Mouse (Mus musculus) heart, embryonic 15.5 days (tissue): Measurements from ENCODE around the gene Ppp1r37. TPM values are rescaled to one million over a fixed set of nuclear protein-coding genes. Genes with fewer than 3 reads are reported as not detected.
A peak's percentile ranks its signal among the peaks of the same experiment; 100 is the strongest.
"Not testable (repeated sequence)": the region's sequence is repeated elsewhere in the genome, so short reads cannot be mapped to it uniquely, and the experiment has no call there.

Experiments
- ATAC-seq: fragments of 200-750 bp; cut with Nextera tagmentation; replicated peaks from 2 replicates; pipeline ENCODE4 v1.8.0; 2017; ENCODE audit warnings: low read depth, moderate TSS enrichment; ENCODE audit not compliant: insufficient number of reproducible peaks, insufficient read depth, low FRiP score
- H3K27ac ChIP-seq: fragments of 300-500 bp; sonication (generic); 2 replicates; pipeline ENCODE4 v1.5.1; 2015; ENCODE audit warnings: mild to moderate bottlenecking, inconsistent platforms
- H3K27me3 ChIP-seq: fragments of 300-500 bp; sonication (generic); 2 replicates; pipeline ENCODE4 v1.6.1; 2015; ENCODE audit warnings: inconsistent platforms
- H3K36me3 ChIP-seq: fragments of 300-500 bp; sonication (generic); 2 replicates; pipeline ENCODE4 v1.6.1; 2015; ENCODE audit warnings: mild to moderate bottlenecking, inconsistent platforms
- H3K4me1 ChIP-seq: fragments of 300-500 bp; sonication (generic); replicated peaks from 2 replicates; pipeline ENCODE4 v1.6.1; 2015; ENCODE audit warnings: inconsistent platforms
- H3K4me2 ChIP-seq: fragments of 300-500 bp; sonication (generic); 2 replicates; pipeline ENCODE4 v1.6.1; 2015; ENCODE audit warnings: inconsistent platforms, mild to moderate bottlenecking, moderate library complexity
- H3K4me3 ChIP-seq: fragments of 300-500 bp; sonication (generic); 2 replicates; pipeline ENCODE4 v1.5.1; 2015; ENCODE audit warnings: mild to moderate bottlenecking, inconsistent platforms
- H3K9ac ChIP-seq: fragments of 300-500 bp; sonication (generic); 2 replicates; pipeline ENCODE4 v1.6.1; 2015; ENCODE audit warnings: mild to moderate bottlenecking, inconsistent platforms
- H3K9me3 ChIP-seq: fragments of 300-500 bp; sonication (generic); replicated peaks from 2 replicates; pipeline ENCODE4 v1.6.1; 2016; ENCODE audit warnings: inconsistent platforms
- WGBS: fragments of 180-500 bp; shearing (Covaris S2); methylation state at CpG from one replicate; pipeline ENCODE4 v1.1.7; 2015; ENCODE audit warnings: mixed read lengths; 5-methylcytosine and 5-hydroxymethylcytosine counted together
- polyA plus RNA-seq: library from polyadenylated mRNA; unstranded; fragments of >200 nt; fragmentation: Nextera tagmentation; extraction: Ambion mirVana; gene quantifications from 2 replicates; pipeline ENCODE4 v1.2.1, GENCODE M21; 2015

Ppp1r37 gene
- polyA plus RNA-seq, 1 experiment from 2014 or later, result 15.8 TPM

- Histone ChIP-seq H3K9ac (no peak overlapping the region), H3K27me3 (no peaks in the 10 kb centered on the region), H3K36me3 (peaks cover 49% of the 10 kb centered on the region), H3K27ac (no peak overlapping the region), H3K4me2 (no peak overlapping the region), H3K4me3 (no peak overlapping the region), H3K4me1 (peaks cover 10% of the 10 kb centered on the region), H3K9me3 (no peaks in the 10 kb centered on the region)
- WGBS, result 87% methylated on average over 14 of the region's 14 CpGs
- no peak for ATAC-seq
Measured at GRCm38 (mm10) chr7:19532240-19532639, 30.6 kb downstream of the Ppp1r37 start.

- Histone ChIP-seq H3K4me2 (no peak overlapping the region), H3K27me3 (no peaks in the 10 kb centered on the region), H3K27ac (no peak overlapping the region), H3K4me1 (no peaks in the 10 kb centered on the region), H3K4me3 (no peak overlapping the region), H3K36me3 (peaks cover 49% of the 10 kb centered on the region), H3K9ac (no peak overlapping the region), H3K9me3 (no peaks in the 10 kb centered on the region)
- ATAC-seq, result no peak
- 76% methylated on average over 10 of the region's 10 CpGs for WGBS
Measured at GRCm38 (mm10) chr7:19531077-19531476, 31.8 kb downstream of the Ppp1r37 start.

- H3K9ac ChIP-seq, result no peak overlapping the region
- H3K27me3 ChIP-seq, result peaks cover 57% of the 10 kb centered on the region
- no peak overlapping the region for H3K27ac ChIP-seq
- H3K4me3 ChIP-seq, result no peak overlapping the region
- peaks cover 3% of the 10 kb centered on the region; the same call in 1 of the 2 replicates for H3K36me3 ChIP-seq
- WGBS, result 69% methylated on average over 2 of the region's 2 CpGs
- ATAC-seq, result no peak
- H3K4me1 ChIP-seq, result peaks cover 24% of the 10 kb centered on the region
- no peaks in the 10 kb centered on the region for H3K9me3 ChIP-seq
- H3K4me2 ChIP-seq, result no peak overlapping the region
Measured at GRCm38 (mm10) chr7:19525105-19525481, 37.8 kb downstream of the Ppp1r37 start.

GRCm38 (mm10) chr7:19524420-19525104 lies 38.3 kb downstream of the Ppp1r37 start:
- peak overlapping the region; percentile 84 for H3K4me2 ChIP-seq
- H3K4me3 ChIP-seq, result peak overlapping the region; percentile 51
- H3K9ac ChIP-seq, result peak overlapping the region; percentile 46; the same call in 1 of the 2 replicates
- H3K9me3 ChIP-seq, result no peaks in the 10 kb centered on the region
- no peak overlapping the region for H3K27ac ChIP-seq
- H3K27me3 ChIP-seq, result peaks cover 62% of the 10 kb centered on the region
- no peaks in the 10 kb centered on the region; the same call in 1 of the 2 replicates for H3K36me3 ChIP-seq
- WGBS, result 11% methylated on average over 24 of the region's 24 CpGs
- peaks cover 29% of the 10 kb centered on the region for H3K4me1 ChIP-seq
- no peak for ATAC-seq

GRCm38 (mm10) chr7:19523757-19524419 lies 39.0 kb downstream of the Ppp1r37 start:
- H3K27ac ChIP-seq, result no peak overlapping the region
- under 1% methylated on average over 64 of the region's 64 CpGs for WGBS
- ATAC-seq, result peak; percentile 45

GRCm38 (mm10) chr7:19523017-19523756 lies 39.7 kb downstream of the Ppp1r37 start:
- Histone ChIP-seq H3K27ac (no peak overlapping the region), H3K9me3 (no peaks in the 10 kb centered on the region), H3K36me3 (no peaks in the 10 kb centered on the region; the same call in 1 of the 2 replicates), H3K27me3 (peaks cover 76% of the 10 kb centered on the region), H3K4me2 (peak overlapping the region; percentile 84), H3K9ac (no peak overlapping the region), H3K4me3 (peak overlapping the region; percentile 51), H3K4me1 (peaks cover 30% of the 10 kb centered on the region)
- 8% methylated on average over 72 of the region's 72 CpGs for WGBS
- 0 out of 2 replicates have a peak, but pooled peaks have one; percentile 9 for ATAC-seq

More at GRCm38 (mm10) chr7:19523757-19524419, 39.0 kb downstream of the Ppp1r37 start:
- Histone ChIP-seq H3K4me1 (peaks cover 30% of the 10 kb centered on the region), H3K4me2 (peak overlapping the region; percentile 84), H3K27me3 (peaks cover 69% of the 10 kb centered on the region), H3K9ac (peak overlapping the region; percentile 46), H3K4me3 (peak overlapping the region; percentile 51), H3K9me3 (no peaks in the 10 kb centered on the region), H3K36me3 (no peaks in the 10 kb centered on the region; the same call in 1 of the 2 replicates)

- WGBS, result 3% methylated on average over 16 of the region's 23 CpGs
- Histone ChIP-seq H3K27ac (no peak overlapping the region), H3K4me1 (peaks cover 38% of the 10 kb centered on the region), H3K9ac (peak overlapping the region; percentile 38; the same call in 1 of the 2 replicates), H3K36me3 (no peaks in the 10 kb centered on the region), H3K4me3 (peak overlapping the region; percentile 36), H3K4me2 (peak overlapping the region; percentile 63), H3K27me3 (peaks cover 86% of the 10 kb centered on the region), H3K9me3 (no peaks in the 10 kb centered on the region)
- ATAC-seq, result no peak
Measured at GRCm38 (mm10) chr7:19520032-19520431, 42.8 kb downstream of the Ppp1r37 start.

- WGBS, result 4% methylated on average over 28 of the region's 29 CpGs
- Histone ChIP-seq H3K27ac (no peak within 1 kb of the TSS), H3K4me3 (peak within 1 kb of the TSS; percentile 17; the same call in 1 of the 2 replicates), H3K4me2 (peak within 1 kb of the TSS; percentile 45), H3K27me3 (peaks cover 64% of the 10 kb centered on the region), H3K4me1 (peaks cover 19% of the 10 kb centered on the region), H3K36me3 (no peaks in the 10 kb centered on the region), H3K9ac (peak within 1 kb of the TSS; percentile 38), H3K9me3 (no peaks in the 10 kb centered on the region)
- no peak for ATAC-seq
Measured at GRCm38 (mm10) chr7:19517652-19518365, 45.1 kb downstream of the Ppp1r37 start, which contains the start of gene Nkpd1. Gene Nkpd1, plus strand, starts transcription at chr7:19517838.

- no peak for ATAC-seq
- peaks cover 15% of the 10 kb centered on the region for H3K4me1 ChIP-seq
- no peaks in the 10 kb centered on the region for H3K36me3 ChIP-seq
- peaks cover 9% of the 10 kb centered on the region for H3K27me3 ChIP-seq
- no peak overlapping the region for H3K4me3 ChIP-seq
- H3K4me2 ChIP-seq, result no peak overlapping the region
- no peak overlapping the region for H3K27ac ChIP-seq
- WGBS, result 69% methylated on average over 6 of the region's 6 CpGs
- no peak overlapping the region for H3K9ac ChIP-seq
- H3K9me3 ChIP-seq, result no peaks in the 10 kb centered on the region
Measured at GRCm38 (mm10) chr7:19512353-19512752, 50.5 kb downstream of the Ppp1r37 start.

- not testable (repeated sequence) for H3K36me3 ChIP-seq, H3K4me3 ChIP-seq, H3K4me2 ChIP-seq, H3K27ac ChIP-seq, H3K27me3 ChIP-seq, H3K9me3 ChIP-seq, H3K9ac ChIP-seq, ATAC-seq
- WGBS, result 76% methylated on average over 7 of the region's 7 CpGs
- peaks cover 18% of the 10 kb centered on the region for H3K4me1 ChIP-seq
Measured at GRCm38 (mm10) chr7:19511934-19512333, 50.9 kb downstream of the Ppp1r37 start.
